Mouse (Mus musculus) kidney, adult 2 months (tissue): ENCODE measurements around the gene Tmigd3. TPM values are rescaled to one million over a fixed set of nuclear protein-coding genes. Genes with fewer than 3 reads are reported as not detected.
A peak's percentile ranks its signal among the peaks of the same experiment; 100 is the strongest.
"Not testable (repeated sequence)": the region's sequence is repeated elsewhere in the genome, so short reads cannot be mapped to it uniquely, and the experiment has no call there.

Experiments used
- DNase-seq: peaks from one replicate; pipeline ENCODE4 v3.0.0; 2021
- H3K27ac ChIP-seq: fragments of 200-500 bp; 2 replicates; pipeline ENCODE4 v1.5.1; 2012; ENCODE audit warnings: low read depth, low read length, control low read depth, inconsistent platforms; ENCODE audit not compliant: insufficient read depth
- H3K27me3 ChIP-seq: fragments of 200-500 bp; replicated peaks from 2 replicates; pipeline ENCODE4 v1.6.1; 2012; ENCODE audit warnings: mild to moderate bottlenecking, moderate library complexity, low read length, inconsistent platforms; ENCODE audit not compliant: control insufficient read depth, insufficient read depth
- H3K36me3 ChIP-seq: fragments of 200-500 bp; 2 replicates; pipeline ENCODE4 v1.6.1; 2012; ENCODE audit warnings: mild to moderate bottlenecking, moderate library complexity, low read length, inconsistent platforms; ENCODE audit not compliant: control insufficient read depth, insufficient read depth
- H3K4me1 ChIP-seq: fragments of 200-500 bp; 2 replicates; pipeline ENCODE4 v1.6.1; 2011; ENCODE audit warnings: low read length; ENCODE audit not compliant: control insufficient read depth, insufficient read depth
- H3K4me3 ChIP-seq: fragments of 200-500 bp; 2 replicates; pipeline ENCODE4 v1.5.1; 2011; ENCODE audit warnings: mild to moderate bottlenecking, low read depth, low read length, control low read depth; ENCODE audit not compliant: insufficient read depth
- CTCF ChIP-seq: fragments of 200-500 bp; conservative IDR thresholded peaks from 2 replicates; pipeline ENCODE4 v1.5.1; 2011; ENCODE audit warnings: low read depth, mild to moderate bottlenecking, control low read depth, low read length, moderate library complexity, mixed read lengths; ENCODE audit not compliant: insufficient read depth, insufficient read length
- POLR2A ChIP-seq: fragments of 200-500 bp; IDR thresholded peaks from one replicate; pipeline ENCODE4 v1.6.1; 2011; ENCODE audit warnings: low read depth, low read length, control low read depth
- WGBS: fragments of 180-500 bp; shearing (Covaris S2); methylation state at CpG from one replicate; pipeline ENCODE4 v1.1.7; 2018; 5-methylcytosine and 5-hydroxymethylcytosine counted together
- polyA plus RNA-seq: library from polyadenylated mRNA; depleted of rRNA; stranded (reverse); fragments of >200 nt; gene quantifications from 2 replicates; pipeline ENCODE4 v1.2.3, GENCODE M21; 2012

The Tmigd3 gene
- polyA plus RNA-seq, 1 experiment: 0.28 TPM

DNA sequence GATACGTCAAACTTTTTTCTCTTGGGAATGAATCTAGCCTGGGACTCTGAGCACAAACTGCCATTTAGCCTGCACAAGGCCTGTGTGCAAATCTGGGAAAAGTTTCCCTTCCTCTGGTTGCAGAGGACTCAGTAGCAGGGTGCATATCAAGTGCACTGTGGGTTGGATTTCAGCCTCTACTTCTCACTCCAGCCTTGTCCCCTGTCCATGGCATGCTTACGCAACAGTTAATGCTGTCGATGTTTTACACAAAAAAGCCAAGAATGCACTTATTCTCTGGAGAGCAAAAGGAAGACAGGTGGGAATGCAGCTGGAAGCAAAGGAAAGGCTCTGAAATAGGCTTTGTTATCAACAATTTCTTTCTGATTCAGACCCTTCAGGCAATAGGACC lies 47.6 kb downstream of the Tmigd3 start:
- H3K27ac ChIP-seq: no peak overlapping the region
- H3K4me3 ChIP-seq: no peak overlapping the region
- H3K36me3 ChIP-seq: no peaks in the 10 kb centered on the region
- WGBS: 74% methylated on average over 3 of the region's 3 CpGs
- no peak for TF ChIP-seq POLR2A
- TF ChIP-seq CTCF: no peak
- no peaks in the 10 kb centered on the region for H3K4me1 ChIP-seq
- no peaks in the 10 kb centered on the region for H3K27me3 ChIP-seq
- no peak for DNase-seq

DNA sequence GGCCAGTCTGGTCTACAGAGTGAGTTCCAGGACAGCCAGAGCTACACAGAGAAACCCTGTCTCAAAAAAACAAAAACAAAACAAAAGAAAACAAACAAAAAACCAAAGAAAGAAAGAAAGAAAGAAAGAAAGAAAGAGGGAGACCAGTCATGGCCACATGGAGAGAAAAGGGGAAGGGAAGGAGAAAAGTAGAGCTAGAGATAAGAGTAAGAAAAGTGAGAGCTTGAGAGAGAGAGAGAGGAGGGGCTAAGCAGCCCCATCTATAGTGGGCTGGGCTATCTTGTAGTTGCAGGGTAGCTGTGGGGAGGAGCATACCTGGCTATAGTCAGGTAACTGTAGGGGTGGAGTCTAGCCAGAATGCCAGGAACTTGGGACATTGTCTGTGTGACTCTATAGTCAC lies 50.0 kb downstream of the Tmigd3 start:
- H3K4me3 ChIP-seq, H3K27me3 ChIP-seq, H3K36me3 ChIP-seq, H3K27ac ChIP-seq, DNase-seq, H3K4me1 ChIP-seq: not testable (repeated sequence)

DNA sequence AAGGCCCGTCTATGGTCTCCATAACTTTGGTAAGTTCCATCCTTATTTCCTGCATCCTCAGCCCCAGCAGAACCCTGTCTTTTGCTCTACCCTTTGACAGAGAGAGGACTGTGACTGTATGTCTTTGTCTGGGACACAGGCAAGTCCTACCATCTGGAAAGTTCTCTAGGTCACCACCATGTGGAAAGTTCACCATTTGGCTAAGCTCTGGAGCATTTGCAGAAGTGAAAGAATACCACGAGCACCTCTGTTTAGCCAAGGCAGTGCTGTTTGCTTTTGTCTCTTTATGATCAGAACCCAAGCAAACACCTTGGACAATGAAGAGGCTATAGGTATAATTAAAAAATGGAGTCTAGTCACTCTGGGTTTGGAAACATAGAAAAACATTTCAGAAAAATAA lies 51.3 kb downstream of the Tmigd3 start:
- 78% methylated on average over 2 of the region's 2 CpGs for WGBS
- Histone ChIP-seq H3K4me3 (no peak overlapping the region), H3K4me1 (no peaks in the 10 kb centered on the region), H3K27me3 (no peaks in the 10 kb centered on the region), H3K27ac (no peak overlapping the region), H3K36me3 (no peaks in the 10 kb centered on the region)
- DNase-seq: no peak
- TF ChIP-seq CTCF (no peak), POLR2A (no peak)

DNA sequence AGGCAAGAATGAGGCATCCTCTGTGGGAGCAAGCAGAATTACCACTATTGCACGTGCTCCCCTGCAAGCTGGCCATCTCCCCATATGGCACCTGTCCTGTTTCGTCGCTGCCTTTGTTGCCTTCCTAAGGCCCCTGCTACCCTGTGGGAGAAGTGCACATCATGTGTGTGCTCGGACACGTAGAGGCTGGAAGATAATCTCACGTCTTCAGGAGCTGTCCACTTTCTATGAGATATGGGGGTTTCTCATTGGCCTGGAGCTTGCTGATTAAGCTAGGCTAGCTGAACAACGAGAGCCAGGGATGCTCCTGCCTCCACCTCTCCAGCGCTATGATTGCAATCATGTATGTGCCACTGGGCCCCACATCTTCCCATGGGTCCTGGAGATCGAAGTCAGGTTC lies 53.9 kb downstream of the Tmigd3 start:
- no peak for DNase-seq
- Histone ChIP-seq H3K27me3 (no peaks in the 10 kb centered on the region), H3K27ac (no peak overlapping the region), H3K36me3 (no peaks in the 10 kb centered on the region), H3K4me3 (no peak overlapping the region), H3K4me1 (peaks cover 3% of the 10 kb centered on the region; the same call in 1 of the 2 replicates)
- TF ChIP-seq POLR2A (no peak), CTCF (no peak)
- WGBS: 90% methylated on average over 9 of the region's 9 CpGs

DNA sequence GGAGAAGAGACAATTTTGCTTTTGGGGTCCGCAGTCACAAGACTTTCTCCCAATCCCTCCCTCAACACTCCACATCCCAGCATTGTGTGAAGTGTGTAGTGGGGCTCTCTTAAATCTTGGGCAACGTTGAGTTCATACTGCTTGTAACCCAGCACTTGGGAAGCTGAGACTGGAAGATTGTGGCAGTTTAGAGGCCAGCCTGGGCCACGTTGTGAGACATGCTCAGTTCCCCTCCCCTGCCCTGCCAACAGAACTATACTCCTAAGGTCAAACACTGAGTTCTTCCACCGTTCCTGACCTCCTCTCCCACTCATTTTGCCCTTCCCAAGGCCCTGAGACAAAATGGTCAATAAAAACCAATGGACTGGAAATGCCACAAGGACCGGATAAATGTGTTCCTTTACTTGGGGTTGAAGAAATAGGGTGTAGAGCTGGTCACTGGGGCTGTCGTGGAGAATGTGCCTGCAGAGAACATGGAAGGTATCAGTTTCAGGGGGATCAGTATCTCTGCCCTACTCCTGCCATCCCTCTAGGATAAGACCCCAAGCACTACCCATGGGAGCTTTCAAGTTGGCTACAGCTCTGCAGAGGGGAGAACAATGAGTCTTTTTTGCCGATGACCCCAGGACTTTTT lies 57.0 kb downstream of the Tmigd3 start:
- TF ChIP-seq CTCF (no peak), POLR2A (no peak)
- H3K27me3 ChIP-seq: no peaks in the 10 kb centered on the region
- DNase-seq: peak; percentile 38
- 39% methylated on average over 7 of the region's 7 CpGs for WGBS
- no peak overlapping the region for H3K27ac ChIP-seq
- H3K4me3 ChIP-seq: no peak overlapping the region
- peaks cover 3% of the 10 kb centered on the region; the same call in 1 of the 2 replicates for H3K4me1 ChIP-seq
- H3K36me3 ChIP-seq: no peaks in the 10 kb centered on the region

DNA sequence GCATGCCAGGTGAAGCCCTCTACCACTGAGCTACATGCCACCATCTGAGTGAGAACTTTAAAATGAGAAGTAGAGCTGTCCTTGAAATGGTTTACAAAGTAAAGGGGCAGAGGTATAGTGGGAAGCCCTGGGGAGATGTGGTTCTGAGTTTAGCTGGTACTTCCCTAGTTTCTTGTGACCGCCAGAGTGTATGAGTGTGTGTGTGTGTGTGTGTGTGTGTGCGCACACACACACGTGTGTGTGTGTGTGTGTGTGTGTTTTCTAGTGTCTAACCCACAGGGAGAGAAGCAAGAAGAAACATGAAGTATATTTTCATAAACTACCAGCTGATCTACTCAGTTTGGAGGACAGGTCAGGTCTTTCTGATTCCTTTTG lies 57.5 kb downstream of the Tmigd3 start:
- 76% methylated on average over 3 of the region's 3 CpGs for WGBS
- peaks cover 3% of the 10 kb centered on the region; the same call in 1 of the 2 replicates for H3K4me1 ChIP-seq
- no peak for TF ChIP-seq CTCF
- TF ChIP-seq POLR2A: no peak
- H3K36me3 ChIP-seq: no peaks in the 10 kb centered on the region
- H3K4me3 ChIP-seq: no peak overlapping the region
- DNase-seq: no peak
- no peak overlapping the region for H3K27ac ChIP-seq
- no peaks in the 10 kb centered on the region for H3K27me3 ChIP-seq

DNA sequence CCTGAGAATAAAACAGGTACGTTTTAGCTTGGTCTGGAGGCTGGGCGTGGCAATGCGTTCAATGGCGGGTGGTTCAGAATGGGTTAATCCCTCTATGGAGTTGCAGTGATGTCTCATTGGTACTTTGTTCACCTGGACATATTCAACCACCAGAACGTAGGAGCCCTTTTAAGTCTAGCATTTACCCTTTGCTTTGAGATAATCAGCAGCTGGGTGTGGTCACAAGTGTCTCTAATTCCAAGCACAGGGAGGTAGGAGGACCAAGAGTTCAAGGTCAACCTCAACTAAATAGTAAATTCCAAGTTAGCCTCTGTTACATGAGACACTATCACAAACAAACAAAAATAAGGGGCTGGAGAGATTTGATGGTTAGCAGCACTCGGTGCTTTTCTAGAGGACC lies 58.1 kb downstream of the Tmigd3 start:
- DNase-seq: no peak
- 87% methylated on average over 6 of the region's 6 CpGs for WGBS
- H3K36me3 ChIP-seq: no peaks in the 10 kb centered on the region
- H3K4me3 ChIP-seq: no peak overlapping the region
- H3K27ac ChIP-seq: no peak overlapping the region
- no peaks in the 10 kb centered on the region for H3K27me3 ChIP-seq
- H3K4me1 ChIP-seq: peaks cover 3% of the 10 kb centered on the region; the same call in 1 of the 2 replicates
- TF ChIP-seq POLR2A (no peak), CTCF (no peak)
